Mouse (Mus musculus) left cerebral cortex, postnatal 10 days (tissue): ENCODE results near the gene Plscr4. TPM values are rescaled to one million over a fixed set of nuclear protein-coding genes. Genes with fewer than 3 reads are reported as not detected.

Experiments
- DNase-seq, 2 experiments: peaks; one replicate each; pipeline ENCODE4 v3.0.0; 2021 to 2022; ENCODE audit warnings: low spot score in 2 of 2, mixed read lengths in 1 of 2; ENCODE audit errors: extremely low spot score in 1 of 2
- intact Hi-C: fragments of 180-260 bp; cut with DNase I; formaldehyde crosslinking; loops from one replicate; pipeline ENCODE4 v1.15.1; 2025
- total RNA-seq, 2 experiments: library from RNA; stranded (reverse); gene quantifications; 2 replicates each; pipeline ENCODE4 v1.2.3; 2021

Gene Plscr4
- total RNA-seq, 2 experiments from 2014 or later = 0.66 to 1.1 TPM

- intact Hi-C loops = loop anchor here (2.0 kb wide), 1 partner anchor 111 kb away; no protein-coding TSS in a partner anchor
- DNase-seq = peak; percentile 48 to 84
Observed at GRCm38 (mm10) chr9:92499710-92500410, 42.7 kb downstream of the Plscr4 start.

GRCm38 (mm10) chr9:92504256-92504655 lies 47.1 kb downstream of the Plscr4 start:
- DNase-seq = no peak
- intact Hi-C loops = no loop called here

DNA sequence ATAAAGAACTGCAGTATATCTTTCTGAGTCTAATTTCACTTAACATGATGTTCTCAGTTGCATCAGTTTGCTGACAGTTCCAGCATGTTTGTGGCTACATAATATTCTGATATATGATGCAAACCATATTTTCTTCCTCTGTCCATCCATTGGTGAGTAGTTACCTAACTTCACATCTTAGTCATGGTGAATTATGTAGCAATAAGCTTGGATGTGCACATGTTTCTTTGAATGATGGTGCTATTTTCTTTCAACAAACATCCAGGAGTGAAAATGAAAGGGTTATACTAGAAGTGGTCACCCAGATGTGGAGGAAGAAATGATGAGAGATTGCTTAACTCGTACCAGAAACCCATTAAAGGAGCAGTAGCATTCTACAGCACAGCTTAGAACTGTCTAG lies 47.7 kb downstream of the Plscr4 start:
- no peak for DNase-seq
- intact Hi-C loops = no loop called here

DNA sequence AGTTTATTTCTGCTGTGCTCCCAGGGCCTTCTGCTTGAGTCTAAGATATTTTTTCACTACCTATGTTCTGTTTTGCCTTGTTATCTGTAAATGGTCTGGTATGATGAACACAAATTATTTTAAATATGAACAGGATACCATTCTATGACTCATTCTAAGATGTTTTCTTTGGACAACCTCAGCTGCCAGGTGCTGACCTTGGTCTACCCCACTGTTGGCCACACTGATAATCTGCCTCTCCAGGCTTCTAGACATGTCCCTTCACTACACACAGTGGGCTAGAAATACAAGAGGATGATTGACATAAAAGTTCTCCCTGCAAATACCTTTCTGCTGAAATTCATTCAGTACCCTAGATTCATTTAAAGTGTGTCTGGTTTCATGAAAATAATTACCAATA lies 54.5 kb downstream of the Plscr4 start:
- intact Hi-C loops = no loop called here
- DNase-seq = no peak

DNA sequence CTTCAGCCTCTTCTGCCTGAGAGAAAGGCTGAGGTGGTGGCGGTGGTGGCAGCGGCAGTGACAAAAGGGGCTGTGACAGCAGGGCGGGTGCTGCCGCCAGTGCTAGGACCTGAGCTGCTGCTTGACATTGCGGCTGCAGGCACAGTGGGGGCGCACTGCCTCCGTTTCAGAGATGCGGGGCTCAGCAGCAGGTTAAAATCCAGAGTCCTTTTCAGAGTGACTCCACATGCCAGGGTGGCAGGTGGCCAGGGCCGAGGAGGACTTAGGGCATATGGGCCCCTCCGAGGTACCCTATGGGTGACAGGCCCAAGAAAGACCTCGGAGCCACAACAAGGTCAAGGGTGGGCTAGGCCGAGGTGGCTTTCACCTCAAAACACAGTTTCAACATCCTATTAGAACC lies 59.9 kb downstream of the Plscr4 start:
- intact Hi-C loops = no loop called here
- DNase-seq = peak in 1 of 2 experiments; percentile 17

GRCm38 (mm10) chr9:92520751-92521150 lies 63.6 kb downstream of the Plscr4 start:
- DNase-seq = no peak
- intact Hi-C loops = no loop called here

- intact Hi-C loops = no loop called here
Observed at GRCm38 (mm10) chr9:92524506-92524905, 67.3 kb downstream of the Plscr4 start.

DNA sequence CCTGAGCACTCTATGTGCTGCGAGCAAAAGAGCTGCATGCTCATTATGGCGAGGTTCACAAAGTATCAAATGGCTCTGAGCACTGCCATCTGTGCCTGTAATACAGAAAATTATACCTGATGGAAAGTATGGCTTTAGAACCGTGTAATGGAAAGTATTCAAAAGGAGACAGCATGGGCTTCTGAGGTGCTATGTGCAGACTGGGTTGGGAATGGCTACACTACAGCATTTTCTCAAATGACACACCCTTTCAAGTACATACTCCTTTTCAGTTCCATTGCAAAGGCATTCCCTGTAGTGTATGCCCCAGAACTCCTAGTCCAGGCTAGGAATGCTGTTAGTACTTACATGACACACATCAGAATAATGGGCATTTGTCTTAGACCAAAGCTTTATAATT lies 72.9 kb downstream of the Plscr4 start:
- DNase-seq = no peak
- intact Hi-C loops = no loop called here

More at GRCm38 (mm10) chr9:92524506-92524905, 67.3 kb downstream of the Plscr4 start:
- no peak for DNase-seq

DNA sequence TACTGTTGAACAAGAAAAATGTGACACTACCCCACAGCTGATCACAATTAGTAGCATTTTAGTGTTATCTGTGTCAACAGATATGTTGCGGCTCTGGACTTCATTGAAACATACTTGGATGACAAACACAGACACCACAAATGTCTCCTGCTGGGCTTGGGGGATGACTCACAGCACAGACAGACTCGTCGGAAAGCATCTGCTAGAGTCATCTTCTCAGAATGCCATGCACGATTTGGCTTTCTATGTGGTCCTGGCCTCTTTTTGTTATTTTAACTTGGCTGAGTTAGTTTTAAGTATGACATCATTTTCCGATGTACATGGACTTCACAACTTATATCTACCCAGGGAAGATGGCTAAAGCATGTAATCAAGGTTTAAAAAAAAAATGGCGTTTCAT lies 80.6 kb downstream of the Plscr4 start:
- intact Hi-C loops = no loop called here
- DNase-seq = no peak

- intact Hi-C loops = no loop called here
- DNase-seq = no peak
Observed at GRCm38 (mm10) chr9:92538216-92538615, 81.0 kb downstream of the Plscr4 start.

Other genes with a start within 250 kb of the Plscr4 start
- gene Plscr1, start 207.6 kb upstream of the Plscr4 start, total RNA-seq = 1 to 10 TPM; 1.2 to 1.3 TPM
- gene Plscr2, start 181.8 kb upstream of the Plscr4 start, total RNA-seq = 1 to 10 TPM; 1.1 to 1.6 TPM
- not detected for gene 1700057G04Rik, start 148.0 kb upstream of the Plscr4 start, total RNA-seq
- 10 to 100 TPM in 1 of 2 experiments, 1 to 10 TPM in 1; 9.2 to 12.2 TPM for gene Plod2, start 84.8 kb downstream of the Plscr4 start, total RNA-seq